Mouse (Mus musculus): ENCODE measurements around the gene 6030408B16Rik.

DNA sequence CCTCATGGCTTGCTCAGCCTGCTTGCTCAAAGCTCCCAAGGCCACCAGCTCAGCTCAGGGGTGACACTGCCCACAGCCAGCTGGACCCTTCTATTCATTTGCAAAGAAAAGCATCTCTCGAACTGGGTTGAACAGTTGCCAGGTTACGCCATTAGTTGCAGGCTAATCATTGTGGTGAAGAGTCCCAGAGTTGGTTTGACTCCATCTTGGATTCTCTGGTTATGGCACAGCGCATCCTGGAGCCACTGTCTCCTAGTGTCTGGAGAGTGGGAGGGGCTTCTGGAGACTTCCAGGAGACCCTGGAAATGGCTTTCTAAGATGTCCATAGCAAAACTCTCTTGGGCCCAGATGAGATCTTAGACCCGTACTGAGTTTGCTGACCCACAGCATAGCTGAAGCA lies 22.4 kb downstream of the 6030408B16Rik start:
- TF ChIP-seq POLR2A (IDR thresholded peaks at IDR 0.05; ENCODE audit: borderline replicate concordance, extremely low read depth, insufficient read depth, insufficient read length, poor library complexity, severe bottlenecking) (no peak), CTCF (IDR thresholded peaks at IDR 0.05; ENCODE audit: borderline replicate concordance, extremely low read depth, insufficient read depth, insufficient read length) (no peak)

All from brain, embryonic 14.5 days (tissue).